Mouse (Mus musculus) urinary bladder, postnatal 25 days (tissue): ENCODE data around the gene Eps15.

Experiments
- DNase-seq: peaks from one replicate; pipeline ENCODE4 v3.0.0; 2022; ENCODE audit warnings: low spot score

Eps15 gene

GRCm38 (mm10) chr4:109268903-109269302 is 11.2 kb upstream of the Eps15 start:
- no peak for DNase-seq

- no peak for DNase-seq
Measured at GRCm38 (mm10) chr4:109271803-109272202, 8.3 kb upstream of the Eps15 start.

GRCm38 (mm10) chr4:109273586-109274240 is 6.4 kb upstream of the Eps15 start:
- DNase-seq: no peak

- DNase-seq: peak; percentile 29
Measured at GRCm38 (mm10) chr4:109280459-109281160, 542 bp downstream of the Eps15 start.

GRCm38 (mm10) chr4:109281161-109281560 is 1.1 kb downstream of the Eps15 start:
- DNase-seq: no peak

- no peak for DNase-seq
Measured at GRCm38 (mm10) chr4:109281946-109282345, 1.9 kb downstream of the Eps15 start.

- DNase-seq: no peak
Measured at GRCm38 (mm10) chr4:109294629-109295028, 14.6 kb downstream of the Eps15 start.

GRCm38 (mm10) chr4:109296510-109296909 is 16.4 kb downstream of the Eps15 start:
- no peak for DNase-seq

GRCm38 (mm10) chr4:109299136-109299535 is 19.1 kb downstream of the Eps15 start:
- no peak for DNase-seq

- no peak for DNase-seq
Measured at GRCm38 (mm10) chr4:109316941-109317894, 37.1 kb downstream of the Eps15 start.

GRCm38 (mm10) chr4:109336796-109337195 is 56.7 kb downstream of the Eps15 start:
- no peak for DNase-seq

- no peak for DNase-seq
Measured at GRCm38 (mm10) chr4:109341222-109341621, 61.2 kb downstream of the Eps15 start.

- DNase-seq: no peak
Measured at GRCm38 (mm10) chr4:109342783-109343485, 62.9 kb downstream of the Eps15 start.

GRCm38 (mm10) chr4:109343909-109344308 is 63.8 kb downstream of the Eps15 start:
- DNase-seq: no peak

GRCm38 (mm10) chr4:109378107-109378506 is 98.0 kb downstream of the Eps15 start:
- DNase-seq: no peak

GRCm38 (mm10) chr4:109382457-109382856 is 102.4 kb downstream of the Eps15 start:
- no peak for DNase-seq

GRCm38 (mm10) chr4:109385599-109385998 is 105.5 kb downstream of the Eps15 start:
- no peak for DNase-seq

GRCm38 (mm10) chr4:109393229-109393779 is 113.2 kb downstream of the Eps15 start:
- no peak for DNase-seq

- no peak for DNase-seq
Measured at GRCm38 (mm10) chr4:109393902-109394301, 113.8 kb downstream of the Eps15 start.

- no peak for DNase-seq
Measured at GRCm38 (mm10) chr4:109394314-109395074, 114.4 kb downstream of the Eps15 start.
